Mouse (Mus musculus) bone marrow, adult 2 months (tissue): Measurements from ENCODE around the gene Nenf. TPM values are rescaled to one million over a fixed set of nuclear protein-coding genes. Genes with fewer than 3 reads are reported as not detected.

Source experiments
- H3K27ac ChIP-seq: fragments of 200-500 bp; 2 replicates; pipeline ENCODE4 v1.5.1; 2012; ENCODE audit warnings: low read depth, mild to moderate bottlenecking, control low read depth, inconsistent platforms, low read length; ENCODE audit not compliant: control insufficient read depth, poor library complexity, insufficient read depth
- H3K4me1 ChIP-seq: fragments of 200-500 bp; 2 replicates; pipeline ENCODE4 v1.6.1; 2011; ENCODE audit warnings: low read length; ENCODE audit not compliant: control insufficient read depth, insufficient read depth
- H3K4me3 ChIP-seq: fragments of 200-500 bp; replicated peaks from 2 replicates; pipeline ENCODE3; 2011; ENCODE audit warnings: mild to moderate bottlenecking, low read depth, low read length, control low read depth; ENCODE audit not compliant: control insufficient read depth
- CTCF ChIP-seq: fragments of 200-500 bp; IDR thresholded peaks from 2 replicates; pipeline ENCODE4 v1.5.1; 2011; ENCODE audit warnings: low read length, control low read depth; ENCODE audit not compliant: control insufficient read depth, insufficient read depth
- POLR2A ChIP-seq: fragments of 200-500 bp; IDR thresholded peaks from 2 replicates; pipeline ENCODE4 v1.6.1; 2011; ENCODE audit warnings: low read depth, mild to moderate bottlenecking, control low read depth, low read length, borderline replicate concordance; ENCODE audit not compliant: control insufficient read depth
- WGBS: fragments of 180-500 bp; shearing (Covaris S2); methylation state at CpG from one replicate; pipeline ENCODE4 v1.1.7; 2018; 5-methylcytosine and 5-hydroxymethylcytosine counted together
- polyA plus RNA-seq: library from polyadenylated mRNA; stranded (reverse); fragments of >200 nt; gene quantifications from 2 replicates; pipeline ENCODE4 v1.2.4, GENCODE M21; 2011; ENCODE audit warnings: low replicate concordance; ENCODE audit not compliant: missing spikeins, insufficient read depth, insufficient read length

The Nenf gene
- polyA plus RNA-seq, 1 experiment, result 79.3 TPM

GRCm38 (mm10) chr1:191313158-191313557, 4.8 kb downstream of the Nenf start:
- Histone ChIP-seq H3K27ac (0 out of 2 replicates have a peak overlapping the region, but pooled peaks have one; percentile 18), H3K4me1 (peaks cover 4% of the 10 kb centered on the region), H3K4me3 (peak overlapping the region; percentile 80)
- 44% methylated on average over 6 of the region's 6 CpGs for WGBS
- no peak for TF ChIP-seq POLR2A

GRCm38 (mm10) chr1:191312513-191312941, 5.5 kb downstream of the Nenf start:
- WGBS, result 0% methylated on average over 14 of the region's 14 CpGs
- TF ChIP-seq POLR2A (peak; percentile 72; the same call in 1 of the 2 replicates), CTCF (peak; percentile 88)
- Histone ChIP-seq H3K4me1 (peaks cover 4% of the 10 kb centered on the region), H3K27ac (peak overlapping the region; percentile 2; the same call in 1 of the 2 replicates), H3K4me3 (peak overlapping the region; percentile 80)

- TF ChIP-seq POLR2A, result no peak
- TF ChIP-seq CTCF, result no peak
- H3K4me3 ChIP-seq, result no peak overlapping the region
- 85% methylated on average over 4 of the region's 4 CpGs for WGBS
- peaks cover 2% of the 10 kb centered on the region for H3K4me1 ChIP-seq
- no peak overlapping the region for H3K27ac ChIP-seq
These were observed 6.6 kb downstream of the Nenf start for GRCm38 (mm10) chr1:191311296-191311898.

DNA sequence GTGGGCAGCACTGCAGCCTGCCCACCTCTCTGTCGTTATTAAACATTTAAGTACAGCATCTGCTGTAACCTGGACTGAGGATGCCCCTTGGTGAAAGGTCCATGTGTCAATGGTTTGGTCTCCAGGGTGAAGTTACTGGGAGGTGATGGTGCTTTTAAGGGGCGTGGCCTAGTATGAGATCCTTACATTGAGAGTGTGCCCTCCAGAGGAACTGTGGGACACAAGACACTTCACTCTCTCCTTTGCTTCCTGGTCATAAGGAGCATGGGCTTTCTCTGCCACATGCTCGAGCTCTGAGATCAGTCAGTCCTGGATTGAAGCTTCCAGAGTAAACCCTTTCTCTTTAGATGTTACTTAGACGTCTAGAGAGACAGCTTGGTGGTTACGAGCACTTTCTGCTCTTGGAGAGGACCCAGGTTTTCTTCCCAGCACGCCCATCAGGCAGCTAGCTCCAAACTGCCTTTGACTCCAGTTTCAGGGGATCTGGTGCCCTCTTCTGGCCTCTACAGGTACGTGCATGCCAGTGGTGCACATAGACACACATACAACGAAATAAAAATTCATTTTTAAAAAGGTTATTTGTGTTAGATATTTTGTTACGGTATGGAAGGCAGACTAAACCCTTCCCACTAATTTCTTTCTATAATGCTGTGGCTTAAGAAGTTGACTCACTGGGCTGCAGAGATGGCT, 10.1 kb downstream of the Nenf start:
- TF ChIP-seq CTCF (peak; percentile 62), POLR2A (no peak)
- Histone ChIP-seq H3K4me1 (no peaks in the 10 kb centered on the region), H3K27ac (no peak overlapping the region), H3K4me3 (no peak overlapping the region)
- 86% methylated on average over 9 of the region's 9 CpGs for WGBS

DNA sequence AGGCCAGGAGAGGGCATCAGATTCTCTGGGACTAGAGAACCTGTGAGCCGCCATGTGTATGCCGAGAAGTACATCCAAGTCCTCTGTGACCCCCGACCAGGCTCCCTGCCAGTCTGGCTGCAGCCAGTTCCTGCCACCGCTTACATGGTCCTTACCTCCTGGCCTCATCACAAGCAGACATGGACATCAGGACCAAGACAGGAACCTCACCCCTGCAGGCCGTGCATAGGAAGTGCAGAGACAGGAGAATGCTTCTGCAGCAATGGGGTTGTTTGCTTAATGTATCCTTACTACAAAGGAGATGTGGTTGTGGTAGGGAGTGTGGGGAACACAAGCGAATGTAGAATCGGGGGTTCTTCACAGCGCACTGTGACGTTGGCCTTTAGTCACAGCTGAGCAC, 11.7 kb downstream of the Nenf start:
- 86% methylated on average over 9 of the region's 9 CpGs for WGBS
- Histone ChIP-seq H3K27ac (no peak overlapping the region), H3K4me3 (no peak overlapping the region), H3K4me1 (no peaks in the 10 kb centered on the region)
- TF ChIP-seq POLR2A (no peak), CTCF (no peak)

DNA sequence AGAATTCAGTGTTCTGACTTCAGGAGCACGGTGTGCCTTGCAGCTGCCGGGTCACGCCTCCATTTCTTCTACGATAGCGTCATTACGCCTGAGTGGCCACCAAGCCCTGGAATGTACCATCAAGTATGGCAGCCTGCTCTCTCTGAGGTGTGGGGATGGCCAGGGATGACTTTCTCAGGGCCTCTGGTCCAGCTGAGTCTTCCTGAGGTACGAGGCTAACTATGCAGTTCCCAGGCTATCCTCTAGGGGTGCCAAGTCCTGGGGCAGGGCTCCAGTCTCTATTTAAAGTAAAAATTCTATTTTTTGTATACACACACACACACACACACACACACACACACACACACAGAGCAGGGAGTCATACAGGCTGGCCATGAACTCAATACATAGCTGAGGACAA, 12.4 kb downstream of the Nenf start:
- H3K27ac ChIP-seq, result no peak overlapping the region
- no peaks in the 10 kb centered on the region for H3K4me1 ChIP-seq
- TF ChIP-seq CTCF (peak; percentile 26), POLR2A (no peak)
- 72% methylated on average over 7 of the region's 7 CpGs for WGBS
- no peak overlapping the region for H3K4me3 ChIP-seq

- TF ChIP-seq POLR2A (no peak), CTCF (no peak)
- Histone ChIP-seq H3K4me1 (no peaks in the 10 kb centered on the region), H3K27ac (no peak overlapping the region), H3K4me3 (no peak overlapping the region)
- 79% methylated on average over 6 of the region's 6 CpGs for WGBS
These were observed 13.8 kb downstream of the Nenf start for GRCm38 (mm10) chr1:191304216-191304615.

DNA sequence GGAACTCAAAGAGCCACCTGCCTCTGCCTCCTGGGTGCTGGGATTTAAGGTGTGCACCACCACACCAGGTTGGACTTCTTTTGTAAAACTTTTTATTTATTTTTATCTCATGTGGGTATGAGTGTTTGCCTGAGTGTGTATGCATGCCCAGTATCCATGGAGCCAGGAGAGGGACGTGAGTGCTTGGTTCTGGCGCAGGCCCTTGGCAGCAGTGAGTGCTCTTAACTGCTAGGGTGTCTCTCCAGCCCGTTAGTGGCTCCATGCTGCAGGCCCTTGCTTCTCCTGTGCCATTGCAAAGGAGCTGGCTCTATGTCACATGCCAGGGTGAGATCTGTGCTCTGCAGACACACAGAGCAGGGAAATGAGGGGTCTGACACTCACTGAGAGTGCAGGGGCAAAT, 14.3 kb downstream of the Nenf start:
- no peak for TF ChIP-seq CTCF
- no peak for TF ChIP-seq POLR2A
- 81% methylated on average over 3 of the region's 3 CpGs for WGBS
- no peak overlapping the region for H3K4me3 ChIP-seq
- H3K4me1 ChIP-seq, result no peaks in the 10 kb centered on the region
- no peak overlapping the region for H3K27ac ChIP-seq
